ENCODE assay signal across 8 mouse cellular contexts in the genomic region with DNA sequence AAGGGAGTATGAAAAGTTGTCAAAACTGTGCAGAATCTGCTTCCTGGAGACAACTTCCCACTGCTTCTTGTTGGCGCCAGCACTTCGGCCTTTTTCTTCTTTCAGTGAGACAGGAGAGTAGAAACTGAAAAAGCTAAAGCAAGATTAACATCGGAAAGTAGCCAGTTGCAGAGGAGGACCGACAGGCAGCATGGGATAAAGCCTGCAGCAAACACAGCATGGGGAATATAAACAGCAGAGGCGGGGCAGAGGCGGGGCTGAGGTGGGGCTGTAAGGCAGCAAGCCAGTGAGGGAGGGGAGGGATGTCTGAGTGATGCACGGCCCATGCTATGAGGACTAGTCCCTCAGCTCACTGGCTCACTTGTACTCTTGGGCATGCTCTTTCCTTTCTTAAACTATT.
DNase-seq lines count a peak whose midpoint lies in the region; ATAC-seq and TF ChIP-seq lines count a peak whose summit lies in the region.

No protein-coding gene starts in this region.

- no peak overlapping the region for H3K4me3 ChIP-seq in layer of hippocampus, adult 2 months
- H3K4me3 ChIP-seq in embryonic facial prominence, embryonic 12.5 days, result no peak overlapping the region
- H3K4me3 ChIP-seq in thymus, adult 2 months (ENCODE audit: control insufficient read depth, insufficient read depth, low read length), result no peak overlapping the region

- peak; percentile 59 for DNase-seq in adrenal gland, postnatal 10 days
- no peak for DNase-seq in adrenal gland, postnatal 4 days (ENCODE audit: low spot score in 2 of 2)
- DNase-seq in layer of hippocampus, adult 2 months (ENCODE audit: low spot score in 2 of 2), result peak; percentile 16 to 23
- no peak for DNase-seq in layer of hippocampus, postnatal 25 days (ENCODE audit: extremely low spot score in 1 of 2, low spot score in 1 of 2)
- peak; percentile 40 to 53 for DNase-seq in lung, postnatal 4 days
- DNase-seq in spleen, postnatal 4 days (ENCODE audit: low spot score in 2 of 2), result no peak
- no peak for DNase-seq in thymus, adult 2 months

- TF ChIP-seq CTCF in layer of hippocampus, adult 2 months (conservative IDR thresholded peaks at IDR 0.05), result no peak
- no peak for TF ChIP-seq CTCF in thymus, adult 2 months (IDR thresholded peaks at IDR 0.05; ENCODE audit: borderline replicate concordance, control insufficient read depth, extremely low read depth, insufficient read depth, low read length, poor library complexity)

- WGBS in embryonic facial prominence, embryonic 12.5 days, result 18% methylated on average over 7 of the region's 7 CpGs
- WGBS in thymus, adult 2 months, result 48% methylated on average over 7 of the region's 7 CpGs

- H3K9ac ChIP-seq in embryonic facial prominence, embryonic 12.5 days, result no peak overlapping the region

- TF ChIP-seq POLR2A in thymus, adult 2 months (IDR thresholded peaks at IDR 0.05; ENCODE audit: control insufficient read depth, extremely low read depth, insufficient read depth, low read length, poor library complexity), result no peak

- peaks cover 3% of the 10 kb centered on the region; the same call in 1 of the 2 replicates for H3K4me1 ChIP-seq in embryonic facial prominence, embryonic 12.5 days
- no peaks in the 10 kb centered on the region for H3K4me1 ChIP-seq in thymus, adult 2 months (replicated peaks; ENCODE audit: control insufficient read depth, insufficient read depth, low read length)

- no peaks in the 10 kb centered on the region for H3K36me3 ChIP-seq in embryonic facial prominence, embryonic 12.5 days
- H3K36me3 ChIP-seq in thymus, adult 2 months (ENCODE audit: control insufficient read depth, insufficient read depth, low read length), result no peaks in the 10 kb centered on the region

- no peaks in the 10 kb centered on the region for H3K27me3 ChIP-seq in embryonic facial prominence, embryonic 12.5 days
- H3K27me3 ChIP-seq in thymus, adult 2 months (ENCODE audit: control insufficient read depth, insufficient read depth, low read length), result no peaks in the 10 kb centered on the region

- no peak overlapping the region for H3K27ac ChIP-seq in layer of hippocampus, adult 2 months
- H3K27ac ChIP-seq in embryonic facial prominence, embryonic 12.5 days, result no peak overlapping the region
- H3K27ac ChIP-seq in thymus, adult 2 months (ENCODE audit: control insufficient read depth, insufficient read depth, low read length), result no peak overlapping the region

- H3K9me3 ChIP-seq in embryonic facial prominence, embryonic 12.5 days, result no peaks in the 10 kb centered on the region

- no peak for ATAC-seq in embryonic facial prominence, embryonic 12.5 days (ENCODE audit: insufficient number of reproducible peaks, insufficient read depth, low FRiP score, low TSS enrichment)

- H3K4me2 ChIP-seq in embryonic facial prominence, embryonic 12.5 days (replicated peaks), result 0 out of 2 replicates have a peak overlapping the region, but pooled peaks have one; percentile 5

Comparison
In these comparisons a context has a peak if more than half of its experiments do, and no peak if none do; other contexts are left out.
1. DNase-seq: peak in adrenal gland, postnatal 10 days (single experiment), layer of hippocampus, adult 2 months (2 of 2) and lung, postnatal 4 days (2 of 2); none in adrenal gland, postnatal 4 days (0 of 2), layer of hippocampus, postnatal 25 days (0 of 2), spleen, postnatal 4 days (0 of 2) and thymus, adult 2 months (single experiment).